ENCODE assay signal across 28 mouse cellular contexts in genomic region chr13:114096386-114096785, GRCm38 (mm10).
DNase-seq lines count a peak whose midpoint lies in the region; ATAC-seq lines count a peak whose summit lies in the region.
"Had no signal": no experiment of that assay in that cellular context is flagged by ENCODE, and none has a peak within 500 bp of the region (broad histone marks: within the 10 kb centered on the region; RNA-seq: fewer than 3 reads in every experiment).

No protein-coding gene starts in this region.

- H3K9ac ChIP-seq in embryonic facial prominence, embryonic 14.5 days (ENCODE audit: low read depth, low read length): no peak overlapping the region
- H3K9ac ChIP-seq: embryonic facial prominence, embryonic 13.5 days; forebrain, postnatal 0 days; heart, embryonic 12.5 days; heart, embryonic 15.5 days; hindbrain, embryonic 14.5 days had no signal

- H3K27me3 ChIP-seq in embryonic facial prominence, embryonic 14.5 days (replicated peaks; ENCODE audit: control insufficient read depth, insufficient read depth, low read length): no peaks in the 10 kb centered on the region
- H3K27me3 ChIP-seq in embryonic facial prominence, embryonic 10.5 days (replicated peaks; ENCODE audit: low read depth, poor library complexity, severe bottlenecking): no peaks in the 10 kb centered on the region
- H3K27me3 ChIP-seq: embryonic facial prominence, embryonic 13.5 days; heart, embryonic 12.5 days; heart, embryonic 15.5 days had no signal

- no peak overlapping the region for H3K4me2 ChIP-seq in embryonic facial prominence, embryonic 14.5 days (ENCODE audit: low read depth, low read length)
- H3K4me2 ChIP-seq: embryonic facial prominence, embryonic 13.5 days; heart, embryonic 12.5 days; heart, embryonic 15.5 days; hindbrain, embryonic 14.5 days had no signal

- H3K36me3 ChIP-seq in embryonic facial prominence, embryonic 14.5 days (ENCODE audit: control insufficient read depth, insufficient read depth, low read length): no peaks in the 10 kb centered on the region
- no peaks in the 10 kb centered on the region for H3K36me3 ChIP-seq in embryonic facial prominence, embryonic 10.5 days (replicated peaks)
- H3K36me3 ChIP-seq: embryonic facial prominence, embryonic 13.5 days; heart, embryonic 12.5 days; heart, embryonic 15.5 days had no signal

- no peak for ATAC-seq in embryonic facial prominence, embryonic 14.5 days (ENCODE audit: low read depth)
- no peak for ATAC-seq in CD4-positive, CD25-positive, alpha-beta regulatory T cell, adult 4 months
- ATAC-seq: activated CD4-positive, CD25-positive, alpha-beta regulatory T cell, adult 4 months; forebrain, embryonic 14.5 days; forebrain, postnatal 0 days; hindbrain, postnatal 0 days; inflammation-experienced regulatory T-cells, adult 6 months; intestine, embryonic 16.5 days had no signal

- intact Hi-C loops in heart, postnatal 10 days (cut with DNase I): no loop called here

- DNase-seq in embryonic facial prominence, embryonic 14.5 days (ENCODE audit: low spot score): no peak
- DNase-seq in embryonic facial prominence, embryonic 10.5 days (ENCODE audit: low spot score): no peak
- peak; percentile 61 for DNase-seq in heart, adult 11 months
- DNase-seq in heart, postnatal 10 days: no peak
- peak; percentile 39 for DNase-seq in 3T3-L1 (ENCODE audit: low read depth, low spot score)
- DNase-seq: adrenal gland, postnatal 10 days; adrenal gland, postnatal 36 days; B cell, adult 2 months; cerebellum, adult 11 months; cerebellum, adult 2 months; cerebellum, adult 9-11 months; cerebellum, postnatal 25 days; forebrain, postnatal 0 days; gastrocnemius, postnatal 14 days; heart, postnatal 14 days; heart, postnatal 4 days; kidney, adult 18-20 months had no signal

- H3K27ac ChIP-seq in embryonic facial prominence, embryonic 14.5 days (replicated peaks; ENCODE audit: low read depth, low read length): 0 out of 2 replicates have a peak overlapping the region, but pooled peaks have one; percentile 10
- H3K27ac ChIP-seq in embryonic facial prominence, embryonic 10.5 days (replicated peaks): no peak overlapping the region
- H3K27ac ChIP-seq in brown adipose tissue, adult 24 weeks (replicated peaks; ENCODE audit: low read depth, low read length): peak overlapping the region; percentile 83
- H3K27ac ChIP-seq: embryonic facial prominence, embryonic 13.5 days; heart, embryonic 15.5 days; hindbrain, embryonic 14.5 days; hindbrain, postnatal 0 days had no signal

- no peak overlapping the region for H3K4me3 ChIP-seq in embryonic facial prominence, embryonic 14.5 days (ENCODE audit: low read depth, low read length)
- no peak overlapping the region for H3K4me3 ChIP-seq in embryonic facial prominence, embryonic 10.5 days
- no peak overlapping the region for H3K4me3 ChIP-seq in brown adipose tissue, adult 24 weeks (ENCODE audit: insufficient read depth, low read depth, low read length)
- H3K4me3 ChIP-seq: embryonic facial prominence, embryonic 13.5 days; heart, embryonic 12.5 days; heart, embryonic 15.5 days had no signal

- no peaks in the 10 kb centered on the region for H3K9me3 ChIP-seq in embryonic facial prominence, embryonic 14.5 days (ENCODE audit: control insufficient read depth, low read length)
- no peaks in the 10 kb centered on the region for H3K9me3 ChIP-seq in embryonic facial prominence, embryonic 10.5 days
- H3K9me3 ChIP-seq: embryonic facial prominence, embryonic 13.5 days; heart, embryonic 12.5 days; heart, embryonic 15.5 days had no signal

- H3K4me1 ChIP-seq in embryonic facial prominence, embryonic 14.5 days (ENCODE audit: control insufficient read depth, insufficient read depth, low read length): peaks cover 5% of the 10 kb centered on the region; the same call in 1 of the 2 replicates
- peaks cover 2% of the 10 kb centered on the region for H3K4me1 ChIP-seq in embryonic facial prominence, embryonic 10.5 days
- H3K4me1 ChIP-seq in brown adipose tissue, adult 24 weeks (ENCODE audit: control insufficient read depth, insufficient read depth, insufficient read length, low read length): peaks cover 9% of the 10 kb centered on the region
- H3K4me1 ChIP-seq: embryonic facial prominence, embryonic 13.5 days had no signal

Comparison
In these comparisons a context has a peak if more than half of its experiments do, and no peak if none do; other contexts are left out.
1. DNase-seq: peak in heart, adult 11 months (single experiment) and 3T3-L1 (single experiment); none in embryonic facial prominence, embryonic 14.5 days (single experiment), embryonic facial prominence, embryonic 10.5 days (single experiment) and heart, postnatal 10 days (0 of 2).